Mouse (Mus musculus): Measurements from ENCODE around the gene Tpte.

- no peak for TF ChIP-seq CTCF (IDR thresholded peaks at IDR 0.05; ENCODE audit: control insufficient read depth, insufficient read depth, insufficient read length)
- no peak for TF ChIP-seq MYOG (IDR thresholded peaks at IDR 0.05; ENCODE audit: control insufficient read depth, extremely low read depth, insufficient read length)
- TF ChIP-seq MAX (IDR thresholded peaks at IDR 0.05), result no peak
- no peak for TF ChIP-seq FOSL1 (IDR thresholded peaks at IDR 0.05; ENCODE audit: insufficient read depth, low read length, poor library complexity, severe bottlenecking)
- no peak for TF ChIP-seq USF1 (IDR thresholded peaks at IDR 0.05; ENCODE audit: low read depth)
These were observed 99.8 kb downstream of the Tpte start for GRCm38 (mm10) chr8:22382824-22383595.

Data from C2C12 (cell line).